Mouse (Mus musculus): Measurements from ENCODE around the gene 2200002D01Rik. TPM values are rescaled to one million over a fixed set of nuclear protein-coding genes. Genes with fewer than 3 reads are reported as not detected.
A peak's percentile ranks its signal among the peaks of the same experiment; 100 is the strongest.
"Not testable (repeated sequence)": the region's sequence is repeated elsewhere in the genome, so short reads cannot be mapped to it uniquely, and the experiment has no call there.

The 2200002D01Rik gene
- total RNA-seq, 2 experiments from 2014 or later: 4.4 to 8.1 TPM

DNA sequence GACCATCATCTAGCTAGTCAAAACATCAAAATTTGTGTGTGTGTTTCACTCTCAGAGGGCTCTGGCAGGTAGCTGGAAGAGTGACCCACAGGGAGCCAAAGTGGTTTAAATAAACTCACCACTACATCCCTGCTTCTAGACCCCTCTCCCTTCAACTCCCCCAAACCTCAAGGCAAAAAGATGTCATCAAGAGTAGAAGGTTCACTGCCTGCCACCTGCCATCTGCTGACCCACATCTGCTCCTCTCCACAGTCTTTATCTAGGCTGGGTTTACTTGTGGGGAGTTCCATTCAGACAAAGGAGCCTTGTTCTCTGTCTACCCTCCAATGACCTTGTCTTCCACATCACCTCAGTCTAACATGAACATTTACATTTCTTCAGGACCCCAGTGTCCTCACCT is 31.0 kb upstream of the 2200002D01Rik start:
- DNase-seq: no peak

DNA sequence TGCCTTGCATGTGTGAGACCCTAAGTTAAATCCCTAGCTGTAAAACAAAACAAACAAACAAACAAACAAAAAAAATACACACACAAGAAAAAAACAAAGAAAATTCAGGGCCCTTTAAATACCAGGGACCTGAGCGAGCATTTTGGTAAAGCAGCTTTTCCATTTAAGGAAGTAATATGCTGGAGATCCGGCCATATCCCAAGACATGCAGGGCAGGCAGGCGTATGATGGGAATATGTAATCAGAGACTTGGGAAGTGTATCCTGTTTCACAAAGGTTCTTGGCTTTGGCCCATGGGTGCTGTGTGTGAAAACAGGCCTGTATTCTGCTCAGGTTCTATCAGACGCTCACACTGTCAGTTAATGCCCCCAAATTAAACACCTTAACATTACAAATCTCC is 29.2 kb upstream of the 2200002D01Rik start:
- DNase-seq: no peak

DNA sequence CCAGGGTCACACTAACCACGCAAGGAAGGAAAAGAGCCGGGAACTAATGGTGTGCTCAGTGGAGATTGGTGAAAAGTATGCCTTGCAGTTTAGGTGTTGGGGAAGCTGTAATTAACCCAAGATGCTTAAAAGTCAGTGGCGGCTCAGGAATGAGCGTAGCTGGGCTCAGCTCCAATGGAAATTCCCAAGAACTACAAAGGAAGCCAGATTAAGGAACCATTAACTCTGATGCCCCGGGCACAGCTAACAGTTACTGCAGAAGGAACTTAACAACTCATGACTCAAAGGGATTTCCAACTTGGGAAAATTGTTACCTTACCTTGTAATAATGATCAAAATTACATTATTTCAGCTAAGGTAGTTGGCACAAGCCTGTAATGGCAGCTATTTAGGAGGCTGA is 28.4 kb upstream of the 2200002D01Rik start:
- no peak for DNase-seq

DNA sequence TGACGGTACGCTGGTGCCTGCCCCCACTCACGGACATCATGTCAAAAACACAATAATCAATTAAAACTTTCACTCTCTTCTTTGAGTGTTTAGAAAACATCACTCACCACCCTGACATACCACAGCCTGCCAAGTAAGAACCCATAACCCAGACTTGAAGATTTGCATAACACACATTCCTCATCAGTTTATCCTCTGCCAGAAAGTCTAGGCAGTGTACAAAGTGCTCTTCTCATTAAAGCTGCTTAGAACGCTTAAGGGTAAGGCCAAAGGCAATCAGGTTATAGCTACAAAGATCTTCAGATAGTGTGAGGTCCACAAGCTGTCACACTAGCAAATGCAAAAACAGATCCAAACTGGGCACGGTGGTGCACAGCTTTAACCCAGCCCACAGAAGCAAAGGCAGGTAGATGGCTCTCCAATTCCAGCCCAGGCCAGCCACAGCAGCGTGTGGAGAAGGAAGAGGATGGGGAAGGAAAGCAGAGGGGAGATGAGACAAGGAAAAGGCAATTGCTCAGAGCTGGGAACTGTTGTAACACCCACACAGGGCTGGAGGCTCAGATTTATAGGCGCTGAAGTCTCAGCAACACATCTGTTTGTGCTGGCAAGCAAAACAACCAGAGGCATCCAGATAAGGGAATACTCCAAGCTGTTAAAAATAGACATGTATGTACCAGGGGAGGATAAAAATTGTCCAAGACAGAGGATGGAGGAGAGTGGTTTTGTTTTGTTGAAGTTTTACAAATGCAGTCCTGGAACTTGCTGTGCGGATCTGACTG is 23.6 kb upstream of the 2200002D01Rik start:
- DNase-seq: peak; percentile 23

- DNase-seq: no peak
Observed at GRCm38 (mm10) chr7:29270445-29270844, 22.2 kb upstream of the 2200002D01Rik start.

DNA sequence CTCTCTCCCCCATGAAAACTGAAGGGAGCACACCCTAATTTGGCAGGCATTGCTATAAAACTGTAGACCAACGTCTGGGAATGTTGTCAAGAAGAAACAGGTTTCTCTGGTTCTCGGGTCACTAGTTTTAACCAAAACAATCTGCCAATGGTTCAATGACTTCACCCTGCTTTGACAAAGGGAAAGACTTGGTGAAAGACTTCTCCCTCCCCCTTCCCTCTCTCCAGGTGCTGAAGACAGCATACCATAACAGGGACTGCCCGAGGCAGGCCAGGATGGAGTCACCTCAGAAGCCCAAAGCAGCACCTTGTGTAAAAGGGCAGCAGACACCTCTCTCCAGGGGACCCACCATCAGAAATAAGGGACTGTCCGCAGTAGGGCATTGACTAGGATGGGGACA is 18.7 kb upstream of the 2200002D01Rik start:
- no peak for DNase-seq

- DNase-seq: no peak
Observed at GRCm38 (mm10) chr7:29265636-29266035, 17.4 kb upstream of the 2200002D01Rik start.

- no peak for DNase-seq
Observed at GRCm38 (mm10) chr7:29263831-29264230, 15.6 kb upstream of the 2200002D01Rik start.

- DNase-seq: no peak
Observed at GRCm38 (mm10) chr7:29262151-29262550, 13.9 kb upstream of the 2200002D01Rik start.

- DNase-seq: no peak
Observed at GRCm38 (mm10) chr7:29259781-29260730, 11.8 kb upstream of the 2200002D01Rik start.

- DNase-seq: no peak
Observed at GRCm38 (mm10) chr7:29257368-29257767, 9.1 kb upstream of the 2200002D01Rik start.

DNA sequence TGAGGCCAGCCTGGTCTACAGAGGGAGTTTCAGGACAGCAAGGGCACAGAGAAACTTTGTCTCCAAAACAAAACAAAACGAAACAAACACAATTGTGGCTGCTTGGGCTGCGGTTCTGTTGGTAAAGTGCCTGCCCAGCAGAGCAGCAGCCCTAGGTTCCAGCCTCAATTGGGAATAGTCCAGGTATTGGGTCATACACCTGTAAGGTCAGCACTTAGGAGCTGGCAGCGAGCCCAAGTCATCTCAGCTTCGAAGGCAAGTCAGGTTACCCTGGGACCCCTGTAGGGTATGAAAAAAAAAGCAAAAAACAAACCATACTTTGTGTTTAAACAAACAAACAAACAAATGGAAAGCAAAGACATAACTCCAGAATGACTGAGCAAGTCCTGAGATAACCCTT is 7.6 kb upstream of the 2200002D01Rik start:
- DNase-seq: no peak

- no peak for DNase-seq
Observed at GRCm38 (mm10) chr7:29253842-29254241, 5.6 kb upstream of the 2200002D01Rik start.

- DNase-seq: no peak
Observed at GRCm38 (mm10) chr7:29251166-29251565, 2.9 kb upstream of the 2200002D01Rik start.

DNA sequence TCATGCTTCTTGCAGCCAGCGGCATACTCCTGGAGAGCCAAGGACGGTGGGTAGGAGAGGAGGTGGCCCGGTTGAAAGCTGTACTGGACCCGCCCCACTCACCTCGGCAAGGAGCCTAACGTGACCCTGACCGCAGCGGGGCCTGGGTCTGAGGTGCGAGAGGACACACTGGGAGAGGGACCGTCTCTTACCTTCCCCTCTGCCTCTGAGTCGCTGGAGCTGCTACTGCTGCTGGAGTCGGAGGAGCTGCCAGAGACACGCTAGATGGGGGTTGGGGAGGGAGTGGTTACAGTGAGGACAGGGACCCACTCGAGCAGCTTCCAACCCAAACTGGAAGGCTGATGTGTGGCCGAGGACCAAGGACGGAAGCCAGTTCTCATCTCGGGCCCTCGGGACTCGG is 560 bp downstream of the 2200002D01Rik start:
- peak; percentile 40 for DNase-seq

GRCm38 (mm10) chr7:29247314-29247700 is 959 bp downstream of the 2200002D01Rik start:
- peak; percentile 92 for DNase-seq

GRCm38 (mm10) chr7:29246619-29247313 is 1.5 kb downstream of the 2200002D01Rik start:
- no peak for DNase-seq

- no peak for DNase-seq
Observed at GRCm38 (mm10) chr7:29246015-29246414, 2.3 kb downstream of the 2200002D01Rik start.

DNA sequence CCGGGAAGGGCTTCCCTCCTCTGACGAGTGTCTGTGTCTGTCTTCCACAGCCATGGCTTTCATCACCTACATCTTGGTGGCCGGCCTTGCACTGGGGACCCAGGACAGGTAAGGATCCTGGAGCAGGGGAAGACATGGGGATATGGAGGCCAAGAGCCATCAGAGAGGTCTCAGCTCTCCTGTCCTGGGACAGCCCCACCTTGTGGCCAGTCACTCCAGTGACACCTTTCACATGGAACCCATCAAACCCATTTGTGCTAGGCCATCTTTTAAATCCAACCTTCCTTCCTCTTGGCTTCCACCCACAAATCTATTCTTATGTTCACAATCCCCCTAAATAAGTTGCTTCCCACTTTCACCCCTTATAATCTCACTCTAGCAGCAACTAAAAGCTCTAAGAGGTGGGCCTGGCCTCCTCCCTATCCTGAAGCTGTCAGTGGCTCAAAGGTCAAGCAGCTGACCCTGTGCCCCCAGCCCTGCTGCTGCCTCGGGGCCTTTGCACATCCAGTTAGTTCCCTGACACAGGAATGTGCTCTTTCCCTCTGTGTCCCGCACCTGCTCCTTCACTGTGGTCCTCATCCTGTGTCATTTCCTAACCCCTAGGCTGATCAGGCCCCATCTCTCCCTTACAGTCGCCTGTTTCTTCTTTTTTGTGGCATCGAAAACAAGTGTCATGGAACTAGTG is 3.4 kb downstream of the 2200002D01Rik start:
- peak; percentile 53 for DNase-seq

GRCm38 (mm10) chr7:29238019-29238967 is 10.0 kb downstream of the 2200002D01Rik start, which contains the start of gene Yif1b:
TSS of gene Yif1b (plus strand) at chr7:29238329.
- DNase-seq: peak; percentile 98

DNA sequence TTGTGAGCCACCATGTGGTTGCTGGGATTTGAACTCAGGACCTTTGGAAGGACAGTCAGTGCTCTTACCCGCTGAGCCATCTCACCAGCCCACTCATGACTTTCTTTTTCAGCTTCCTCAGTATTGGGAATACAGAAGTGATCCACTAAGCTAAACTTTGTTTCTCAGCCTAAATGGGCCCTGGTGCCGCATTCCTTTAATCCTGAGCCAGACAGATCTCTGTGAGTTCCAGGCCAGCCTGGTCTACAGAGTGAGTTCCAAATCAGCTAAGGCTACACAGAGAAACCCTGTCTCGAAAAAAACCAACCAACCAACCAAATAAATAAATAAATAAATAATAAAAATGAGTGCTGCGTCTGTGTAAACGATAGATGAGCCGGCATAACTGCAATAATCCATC is 10.7 kb downstream of the 2200002D01Rik start:
- DNase-seq: not testable (repeated sequence)
